Mouse (Mus musculus): ENCODE data around the gene Cnih2.

Gene Cnih2

GRCm38 (mm10) chr19:5067867-5068569 lies 30.3 kb downstream of the Cnih2 start, which contains the start of gene Cd248:
Gene Cd248, plus strand, starts transcription at chr19:5068078.
- DNase-seq: peak; percentile 73 to 86

- peak in 1 of 2 experiments; percentile 34 for DNase-seq
These were observed 31.1 kb downstream of the Cnih2 start for GRCm38 (mm10) chr19:5067040-5067799.

DNA sequence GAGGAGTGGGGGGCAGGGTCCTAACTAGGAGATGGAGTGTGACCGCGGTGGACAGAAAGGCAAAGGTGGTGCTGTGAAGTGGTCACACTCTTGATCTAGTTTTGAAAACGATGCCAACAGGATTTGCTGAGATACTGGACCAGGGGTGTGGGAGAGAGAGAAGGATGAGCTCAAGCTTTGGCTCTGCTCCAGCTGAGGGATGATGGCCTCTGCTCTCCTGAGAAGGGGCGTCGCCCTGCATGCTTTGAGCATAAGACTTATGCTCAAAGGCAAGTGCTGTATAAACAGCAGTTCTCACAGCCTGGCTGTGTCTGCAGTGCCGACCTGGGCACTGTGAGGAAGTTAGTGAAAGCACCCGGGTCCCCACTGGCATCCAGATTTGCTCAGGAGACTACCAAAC lies 33.2 kb downstream of the Cnih2 start:
- peak in 1 of 2 experiments; percentile 31 for DNase-seq

DNA sequence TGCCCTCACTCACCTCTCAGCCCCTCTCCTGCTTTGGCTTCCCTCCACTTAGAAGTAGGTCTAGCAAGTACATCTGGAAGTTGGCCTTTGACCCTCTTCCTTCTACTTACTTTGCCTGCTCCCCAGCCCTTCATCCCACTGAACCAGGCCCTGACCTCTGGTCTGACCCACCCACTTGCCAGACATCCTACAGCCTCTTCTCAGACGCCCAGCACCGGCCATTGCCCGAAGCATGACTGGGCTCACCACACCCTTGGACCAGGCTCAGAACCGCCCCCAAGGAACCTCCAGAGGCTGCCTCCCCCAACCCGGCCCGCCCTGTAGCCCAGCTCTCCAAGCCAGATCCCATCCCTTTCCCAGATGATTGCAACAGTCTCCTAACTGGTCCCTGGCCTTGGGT lies 35.9 kb downstream of the Cnih2 start:
- peak in 1 of 2 experiments; percentile 28 for DNase-seq

- no peak for DNase-seq
These were observed 36.3 kb downstream of the Cnih2 start for GRCm38 (mm10) chr19:5062041-5062440.

DNA sequence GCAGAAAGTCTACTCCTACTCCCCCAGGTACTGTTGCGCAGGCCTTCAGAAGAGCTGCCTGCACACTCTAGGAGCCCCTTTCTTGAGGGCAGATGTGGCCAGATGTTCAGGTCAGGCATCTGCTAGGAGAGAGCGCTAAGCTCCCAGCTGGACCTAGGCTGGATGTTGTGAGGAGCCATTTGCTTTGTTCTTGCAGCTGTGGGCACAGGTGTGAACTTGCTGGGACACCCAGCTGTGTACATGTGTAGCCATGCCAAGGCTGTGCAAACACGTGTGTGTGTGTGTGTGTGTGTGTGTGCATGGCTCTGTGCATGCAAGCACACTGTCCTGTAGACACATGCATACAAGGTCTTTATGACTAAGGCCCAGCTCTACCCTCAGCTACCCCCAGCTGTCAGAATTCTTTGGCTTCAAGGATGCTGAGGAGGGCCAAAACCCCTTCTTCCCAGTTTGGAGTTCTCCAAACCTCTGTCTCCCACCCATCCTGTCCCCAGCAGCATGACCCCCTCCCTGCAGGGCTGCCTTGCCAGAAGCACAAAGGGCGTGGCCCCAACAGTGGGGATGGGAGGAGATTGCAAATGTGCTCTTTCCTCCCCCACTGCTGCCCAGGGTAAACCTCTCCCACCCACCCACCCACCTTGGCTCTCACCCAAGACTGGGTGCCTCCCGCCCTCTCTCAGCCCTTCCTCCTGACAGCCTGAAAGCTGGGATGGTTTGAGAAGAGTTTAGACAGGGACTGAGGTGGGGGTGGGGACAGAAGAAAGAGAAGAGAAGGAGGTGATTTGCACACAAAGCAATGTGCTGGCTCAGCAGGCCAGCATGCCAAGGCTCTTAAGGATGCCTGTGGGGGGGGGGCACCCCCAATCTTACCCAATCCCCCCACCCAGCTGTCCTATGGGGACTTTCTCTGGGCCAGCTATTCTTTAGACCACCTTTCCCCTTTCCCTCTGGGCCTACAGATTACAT lies 37.7 kb downstream of the Cnih2 start:
- DNase-seq: peak in 1 of 2 experiments; percentile 35

DNA sequence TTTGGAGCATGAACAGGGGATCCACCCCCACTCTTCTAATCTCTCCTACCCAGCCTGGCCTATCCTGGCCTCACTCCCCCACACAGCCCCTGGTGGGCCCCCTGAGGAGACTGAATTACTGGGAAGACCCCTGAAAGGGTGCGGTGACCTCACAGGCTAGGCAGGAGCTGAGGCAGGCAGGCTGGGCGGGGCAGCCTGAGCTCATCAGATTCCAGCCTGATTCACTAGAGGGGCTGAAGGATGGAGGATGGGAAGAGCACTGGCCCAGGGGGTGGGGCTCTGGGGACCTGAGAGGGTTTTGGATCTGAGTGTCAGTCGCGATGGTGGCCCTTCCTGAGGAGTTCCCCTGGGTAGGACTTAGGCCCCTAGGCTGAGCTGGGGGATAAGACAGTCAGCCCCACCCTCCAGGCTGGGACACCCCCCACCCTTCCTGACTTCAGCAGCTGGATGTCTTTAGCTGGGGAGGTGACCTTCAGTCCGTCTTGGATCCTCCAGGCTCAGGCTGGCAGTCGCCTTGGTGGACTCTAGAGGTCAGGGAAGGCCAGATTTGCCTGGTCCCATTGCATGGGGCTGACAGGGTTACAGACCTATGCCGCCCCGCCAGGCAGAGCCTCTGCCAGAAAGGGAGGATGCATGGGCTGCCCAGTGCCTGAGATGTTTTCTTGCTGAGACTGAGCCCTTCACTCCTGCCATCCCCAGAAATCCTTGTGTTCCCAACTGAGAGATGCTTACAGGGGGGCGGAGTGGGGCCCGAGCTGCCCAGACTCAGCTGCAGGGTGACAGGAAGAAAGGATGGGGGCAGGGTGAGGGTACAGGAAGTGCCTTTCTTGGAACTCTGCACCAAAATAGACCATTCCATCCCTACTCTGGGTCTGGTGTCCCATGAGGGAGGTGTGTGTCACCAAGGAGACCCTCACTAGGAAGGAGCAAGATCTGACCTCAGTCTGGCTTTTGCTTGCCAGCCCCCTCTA lies 39.2 kb downstream of the Cnih2 start:
- DNase-seq: peak; percentile 37 to 51

GRCm38 (mm10) chr19:5057876-5058775 lies 40.2 kb downstream of the Cnih2 start:
- no peak for DNase-seq

DNA sequence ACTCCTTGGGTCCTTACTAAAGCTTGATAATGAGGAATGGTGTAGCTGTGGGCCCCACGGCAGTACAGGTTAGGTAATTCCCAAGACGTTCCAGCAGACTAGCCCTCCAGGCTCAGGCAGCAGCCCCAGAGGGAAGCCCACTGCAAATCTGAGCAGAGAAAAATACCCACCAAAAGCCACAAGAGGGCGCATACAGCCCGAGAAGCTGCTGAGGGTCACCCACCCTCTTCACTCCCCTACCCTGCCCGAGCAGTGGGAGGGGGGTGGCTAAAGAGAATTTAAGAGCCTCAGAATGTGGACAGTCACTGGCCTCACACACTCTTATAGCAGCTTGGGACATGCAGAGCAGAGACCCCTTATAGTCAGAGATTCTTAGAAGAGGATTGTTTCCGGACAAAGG lies 42.1 kb downstream of the Cnih2 start:
- DNase-seq: peak in 1 of 2 experiments; percentile 45

DNA sequence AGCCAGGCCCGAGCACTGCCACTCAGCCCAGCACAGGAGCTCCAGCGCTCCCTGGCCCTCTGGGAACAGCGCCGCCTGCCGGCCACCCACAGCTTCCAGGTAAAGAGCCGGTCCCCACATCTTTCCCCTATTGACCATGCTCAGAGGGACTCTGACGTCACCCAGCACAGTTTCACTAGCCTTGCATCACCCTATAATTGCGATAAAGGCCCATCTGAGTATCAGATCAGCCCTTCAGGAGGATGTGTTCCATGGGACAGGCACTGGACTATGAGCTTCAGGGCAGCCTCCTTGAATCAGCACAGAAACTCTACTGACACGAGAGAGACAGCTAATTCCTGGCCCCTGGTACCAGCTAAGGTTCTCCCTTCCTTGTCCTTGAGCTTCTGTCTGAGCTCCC lies 44.4 kb downstream of the Cnih2 start:
- peak; percentile 60 to 73 for DNase-seq

DNA sequence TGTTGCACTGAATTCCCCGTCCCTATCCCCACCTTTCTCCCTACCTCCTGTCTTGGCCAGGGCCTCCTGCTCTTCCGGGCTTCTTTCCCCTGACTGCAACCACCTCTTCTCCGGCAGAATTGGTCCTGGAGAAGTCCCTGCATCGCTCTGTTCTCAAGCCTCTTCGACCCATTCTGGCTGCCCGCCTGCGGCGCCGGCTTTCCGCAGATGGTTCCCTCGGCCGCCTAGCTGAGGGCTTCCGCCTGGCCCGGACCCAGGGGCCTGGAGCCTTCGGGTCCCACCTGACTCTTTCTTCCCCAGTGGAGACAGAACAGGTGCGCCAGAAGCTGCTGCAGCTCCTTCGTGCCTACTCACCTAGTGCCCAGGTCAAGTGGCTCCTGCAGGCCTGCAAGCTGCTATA lies 45.5 kb downstream of the Cnih2 start:
- DNase-seq: no peak

GRCm38 (mm10) chr19:5052166-5052822 lies 46.0 kb downstream of the Cnih2 start:
- no peak for DNase-seq

DNA sequence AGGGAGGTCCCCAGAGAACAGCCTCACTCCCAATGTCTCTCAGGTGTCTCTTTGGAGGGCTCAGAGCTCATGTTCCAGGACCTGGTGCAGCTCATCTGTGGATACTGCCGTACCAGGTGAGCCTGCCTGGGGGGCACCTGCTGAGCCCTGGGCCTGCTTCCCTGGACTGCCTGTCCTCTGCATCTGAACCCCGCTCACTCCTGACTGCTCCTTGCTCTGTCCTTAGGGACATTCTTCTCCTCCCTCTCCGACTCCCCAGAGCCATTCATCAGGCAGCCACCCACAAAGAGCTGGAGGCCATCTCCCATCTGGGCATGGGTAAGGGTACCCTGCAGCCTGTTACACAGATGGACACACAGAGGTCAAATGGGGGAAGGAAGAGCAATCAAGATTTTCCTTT lies 46.8 kb downstream of the Cnih2 start:
- no peak for DNase-seq

GRCm38 (mm10) chr19:5051031-5051430 lies 47.3 kb downstream of the Cnih2 start:
- peak in 1 of 2 experiments; percentile 45 for DNase-seq

DNA sequence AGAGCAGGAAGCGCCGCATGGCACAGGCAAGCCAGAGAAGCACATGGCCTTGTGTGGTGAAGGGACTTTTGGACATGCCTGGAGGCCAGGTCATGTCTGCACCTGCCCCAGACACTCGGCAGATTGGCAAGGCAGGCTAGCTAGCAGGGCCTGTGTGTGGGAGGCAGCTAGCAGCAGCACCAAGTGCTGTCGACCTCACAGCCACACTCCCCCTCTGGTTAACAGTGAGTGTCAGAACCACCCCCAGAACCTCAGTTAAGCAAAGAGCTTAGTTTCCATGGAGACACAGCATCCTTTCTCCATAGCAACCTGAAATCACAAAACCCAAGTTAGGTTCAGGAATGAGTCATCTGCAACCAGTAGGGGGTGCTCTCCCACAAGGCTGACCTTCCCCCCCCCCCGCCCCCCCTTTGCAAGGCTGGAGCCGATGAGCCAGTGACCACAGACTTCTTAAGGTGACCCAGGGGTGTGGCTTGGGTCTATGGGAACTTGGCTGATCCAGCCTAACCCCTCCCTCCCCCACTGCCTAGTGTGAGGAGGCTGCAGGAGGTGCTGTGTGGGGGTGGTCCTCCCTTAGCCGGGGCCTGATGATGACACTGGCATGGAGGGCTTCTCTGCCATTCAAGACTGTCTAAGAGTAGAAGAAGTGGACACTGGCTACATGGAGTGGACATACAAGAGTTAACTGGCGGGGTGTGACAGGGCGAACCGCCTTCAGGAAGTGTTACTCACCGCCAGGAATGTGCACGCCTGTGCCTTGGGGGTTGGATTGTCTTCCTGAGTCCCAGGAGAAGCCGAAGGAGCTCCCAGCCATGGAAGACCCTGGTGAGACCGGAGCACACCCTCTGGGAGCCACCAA lies 48.0 kb downstream of the Cnih2 start, which contains the start of gene Rin1:
Gene Rin1 (plus strand): TSS at position 435 of the 859 bp plus-strand sequence.
- peak; percentile 64 to 77 for DNase-seq

- no peak for DNase-seq
These were observed 49.0 kb downstream of the Cnih2 start for GRCm38 (mm10) chr19:5049325-5049724.

DNA sequence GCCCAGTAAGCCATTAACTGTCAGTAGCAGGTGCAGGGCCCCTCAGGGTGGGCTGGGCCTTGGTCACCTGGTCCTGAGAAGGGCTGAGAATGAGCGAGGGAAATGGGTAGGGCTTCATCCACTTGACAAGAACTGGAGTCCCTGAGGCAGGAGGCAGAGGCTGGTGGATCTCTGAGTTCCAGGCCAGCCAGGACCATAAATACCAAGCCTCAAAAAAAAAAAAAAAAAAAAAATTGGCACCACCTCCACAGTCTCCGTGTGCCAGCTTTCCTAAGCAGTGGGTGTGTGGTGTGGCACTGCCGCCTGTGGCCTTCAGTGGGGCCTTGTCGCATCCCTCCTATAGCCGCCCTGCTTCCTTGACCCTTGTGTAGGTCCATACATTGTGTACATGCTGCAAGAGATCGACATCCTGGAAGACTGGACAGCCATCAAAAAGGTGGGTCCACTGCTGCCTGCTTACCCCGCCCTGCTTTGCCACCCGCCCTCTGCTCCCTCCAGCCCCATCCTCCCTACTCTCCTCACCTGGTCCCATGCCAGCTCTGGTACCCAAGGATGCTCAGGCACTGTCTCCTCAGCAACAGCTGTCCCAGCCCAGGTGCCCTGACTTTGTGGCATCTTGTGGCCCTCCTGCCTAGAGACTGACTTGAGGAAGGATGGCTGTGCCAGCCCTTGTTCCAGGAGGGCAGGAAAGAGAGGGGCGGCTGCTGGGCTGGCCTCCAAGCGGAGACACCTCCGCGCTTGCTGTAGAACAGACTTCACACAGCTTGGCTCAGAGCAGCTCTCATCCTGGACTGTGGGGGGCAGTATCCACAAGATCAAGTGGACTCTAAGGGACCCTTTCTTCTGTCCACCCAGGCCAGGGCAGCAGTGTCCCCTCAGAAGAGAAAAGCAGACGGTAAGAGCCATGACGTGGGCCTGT lies 49.9 kb downstream of the Cnih2 start:
- peak in 1 of 2 experiments; percentile 35 for DNase-seq

- DNase-seq: no peak
These were observed 52.8 kb downstream of the Cnih2 start for GRCm38 (mm10) chr19:5045531-5045930.

Measured in kidney, postnatal 25 days (tissue).